Mouse (Mus musculus) liver, adult 2 months (tissue): ENCODE measurements at regions not wholly inside any gene's neighbourhood (a gene's known extent, or its start where the extent isn't known, plus 50 kb on each side); places are given as distances from the start of the nearest gene placed in this dataset.

Experiments
- CTCF ChIP-seq: fragments of 200-500 bp; IDR thresholded peaks from 2 replicates; pipeline ENCODE4 v1.5.1; 2011; ENCODE audit warnings: low read depth, low read length, control low read depth
- POLR2A ChIP-seq: fragments of 200-500 bp; IDR thresholded peaks from 2 replicates; pipeline ENCODE4 v1.6.1; 2011; ENCODE audit warnings: low read length, control low read depth; ENCODE audit not compliant: insufficient read depth; ENCODE audit errors: extremely low read depth

- TF ChIP-seq CTCF = no peak
- TF ChIP-seq POLR2A = no peak
Observed at GRCm38 (mm10) chr10:99323358-99323757, 60.3 kb downstream of the Dusp6 start.
